Mouse (Mus musculus): ENCODE results near the gene Cd40.

Cd40 gene

GRCm38 (mm10) chr2:165056377-165057085 lies 1.1 kb downstream of the Cd40 start:
- peak; percentile 14 for DNase-seq (ENCODE audit: low spot score)

GRCm38 (mm10) chr2:165059961-165060360 lies 4.5 kb downstream of the Cd40 start:
- DNase-seq (ENCODE audit: low spot score): peak; percentile 18

- DNase-seq (ENCODE audit: low spot score): peak; percentile 33
These were observed 6.4 kb downstream of the Cd40 start for GRCm38 (mm10) chr2:165061638-165062433.

DNA sequence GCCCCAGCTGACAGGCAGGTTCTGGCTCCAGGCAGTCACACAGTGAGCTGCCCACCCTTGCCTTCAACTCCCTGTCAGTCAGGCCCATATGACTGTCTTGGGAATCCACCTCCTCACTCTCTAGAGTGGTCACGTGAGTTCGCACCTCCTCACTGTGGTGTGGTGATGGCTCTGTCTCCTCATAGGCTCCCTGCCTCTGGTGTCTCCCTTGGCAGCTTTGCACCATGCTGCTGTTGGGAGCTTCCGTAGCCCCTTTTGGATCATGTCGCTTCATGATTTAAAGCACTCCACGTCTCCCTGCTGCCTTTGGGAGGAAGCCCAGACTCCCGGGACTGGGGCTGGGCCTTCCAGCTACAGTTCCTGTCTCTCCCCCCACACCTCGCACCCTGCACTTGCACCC lies 9.1 kb downstream of the Cd40 start:
- no peak for DNase-seq (ENCODE audit: low spot score)

DNA sequence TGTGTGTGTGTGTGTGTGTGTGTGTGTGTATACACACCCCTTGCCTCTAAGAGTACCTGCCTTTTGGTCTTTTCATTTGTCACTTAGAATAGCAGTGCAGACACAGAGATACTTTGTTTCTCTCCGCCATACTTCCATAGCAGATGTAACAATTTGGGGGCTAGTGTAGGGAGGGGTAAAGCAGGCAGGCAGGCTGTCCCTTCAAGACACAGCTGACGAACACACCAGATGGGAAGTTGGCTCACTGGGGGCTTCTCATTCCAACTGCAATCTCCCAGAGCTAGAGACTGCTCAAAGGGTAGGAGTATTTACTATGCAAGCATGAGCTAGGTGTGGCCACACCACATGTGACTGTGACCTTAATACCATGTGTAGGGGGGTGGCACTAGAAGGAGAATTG lies 13.4 kb downstream of the Cd40 start:
- DNase-seq (ENCODE audit: low spot score): no peak

DNA sequence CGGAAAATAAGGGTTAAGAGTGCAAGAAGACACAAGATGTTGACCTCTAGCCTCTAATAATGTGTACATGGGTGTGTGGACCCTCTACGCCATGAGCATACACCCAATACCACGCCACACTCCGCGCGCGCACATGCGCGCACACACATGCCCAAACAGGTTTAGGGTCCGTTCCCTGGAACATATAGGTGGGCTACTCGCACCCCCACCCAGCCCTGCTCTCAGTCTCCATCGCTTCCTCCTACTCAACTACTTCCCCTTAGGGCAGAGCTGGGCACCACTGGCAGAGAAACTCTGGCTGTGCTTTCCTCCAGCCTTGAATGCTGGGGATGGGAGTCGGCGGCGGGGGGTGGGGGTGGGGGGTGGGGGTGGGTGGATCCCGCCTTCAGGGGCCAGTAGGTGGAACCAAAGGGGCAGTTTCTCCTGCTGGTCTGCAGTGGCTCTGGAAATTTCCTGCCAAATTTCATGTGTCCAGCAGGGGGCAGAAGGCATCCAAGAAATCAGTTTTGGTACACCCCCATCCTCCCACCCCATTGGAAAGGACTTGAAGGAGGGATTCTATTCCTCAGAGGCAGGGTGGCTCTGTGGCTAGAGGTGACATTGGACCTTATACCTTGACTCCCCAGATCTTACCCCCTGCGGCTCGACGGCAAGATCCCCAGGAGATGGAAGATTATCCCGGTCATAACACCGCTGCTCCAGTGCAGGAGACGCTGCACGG lies 14.8 kb downstream of the Cd40 start:
- DNase-seq (ENCODE audit: low spot score): peak; percentile 39

GRCm38 (mm10) chr2:165073381-165073781 lies 18.0 kb downstream of the Cd40 start:
- DNase-seq (ENCODE audit: low spot score): no peak

DNA sequence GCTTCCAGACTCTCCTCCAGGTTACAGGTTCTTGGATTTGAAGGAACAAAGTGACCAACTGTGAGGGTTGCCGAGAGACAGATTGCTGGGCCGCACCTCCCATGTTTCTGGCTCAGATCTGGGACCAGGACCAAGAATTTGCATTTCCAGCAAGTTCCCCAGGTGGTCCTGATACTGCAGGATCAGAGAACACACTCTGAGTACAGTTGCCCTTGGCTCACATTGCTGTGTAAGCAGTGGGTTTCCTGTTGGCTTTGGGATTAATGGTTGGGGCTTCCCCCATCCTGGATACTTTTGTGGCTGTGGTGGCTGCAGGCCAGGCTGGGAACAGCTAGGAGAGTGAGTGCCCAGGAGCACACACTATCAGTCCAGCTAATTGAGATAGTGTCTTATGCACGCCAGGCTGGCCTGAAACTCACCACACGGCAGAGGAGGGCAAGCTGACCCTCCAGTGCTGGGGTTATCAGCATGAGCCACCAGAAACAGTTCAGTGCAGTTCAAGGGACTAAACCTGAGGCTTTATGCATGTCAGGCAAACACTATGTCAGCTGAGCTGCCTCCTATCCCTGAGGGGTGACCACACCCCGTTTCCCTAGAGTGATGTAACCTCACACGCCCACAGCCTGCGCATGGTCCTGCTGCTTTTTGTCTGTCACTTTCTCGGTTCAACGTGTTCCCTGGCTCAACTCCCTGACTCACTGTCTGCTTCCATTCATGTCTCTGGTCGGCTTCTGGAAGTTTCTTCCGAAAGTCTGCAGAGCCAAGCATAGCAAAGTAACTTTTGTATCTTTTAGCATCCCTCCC lies 18.9 kb downstream of the Cd40 start:
- peak; percentile 14 for DNase-seq (ENCODE audit: low spot score)

DNA sequence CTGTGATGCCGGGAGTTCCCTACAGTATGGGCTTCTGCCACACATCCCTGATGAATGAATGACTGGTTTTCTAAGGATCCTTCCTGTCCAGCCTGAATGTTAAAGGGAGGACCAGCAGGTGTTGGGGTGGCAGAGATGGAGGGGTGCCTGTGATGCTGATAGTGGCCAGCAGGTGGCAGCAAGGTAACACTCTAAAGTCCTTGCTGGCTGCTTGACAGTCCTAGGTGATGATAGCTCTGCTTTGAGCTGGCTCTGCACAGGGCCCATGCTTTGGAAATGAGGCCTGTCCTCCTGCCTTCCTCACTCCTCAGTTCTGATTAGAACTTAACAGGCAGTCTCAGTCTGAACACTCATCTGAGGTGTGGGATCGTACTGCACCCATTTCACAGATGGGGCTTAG lies 19.5 kb downstream of the Cd40 start:
- peak; percentile 64 for DNase-seq (ENCODE audit: low spot score)

DNA sequence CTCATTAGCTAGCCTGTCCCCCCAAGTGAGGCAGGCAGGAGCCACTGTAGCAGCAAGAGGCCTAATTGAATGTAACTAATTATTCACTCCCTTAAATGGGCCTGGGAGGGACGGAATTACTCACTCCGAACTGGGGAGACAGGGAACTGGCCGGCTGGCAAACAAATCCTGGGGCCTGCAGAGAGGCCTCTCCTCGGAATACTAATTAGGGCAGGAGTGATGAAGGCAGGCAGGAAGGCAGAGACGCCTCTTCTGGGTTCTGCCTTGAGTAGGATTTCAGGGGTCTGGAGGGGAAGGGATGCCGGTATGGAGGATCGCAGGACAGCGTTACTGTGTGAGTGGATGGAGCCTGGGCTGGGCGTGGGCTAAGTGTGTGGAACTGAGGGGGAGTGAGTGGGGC lies 21.6 kb downstream of the Cd40 start:
- DNase-seq (ENCODE audit: low spot score): no peak

DNA sequence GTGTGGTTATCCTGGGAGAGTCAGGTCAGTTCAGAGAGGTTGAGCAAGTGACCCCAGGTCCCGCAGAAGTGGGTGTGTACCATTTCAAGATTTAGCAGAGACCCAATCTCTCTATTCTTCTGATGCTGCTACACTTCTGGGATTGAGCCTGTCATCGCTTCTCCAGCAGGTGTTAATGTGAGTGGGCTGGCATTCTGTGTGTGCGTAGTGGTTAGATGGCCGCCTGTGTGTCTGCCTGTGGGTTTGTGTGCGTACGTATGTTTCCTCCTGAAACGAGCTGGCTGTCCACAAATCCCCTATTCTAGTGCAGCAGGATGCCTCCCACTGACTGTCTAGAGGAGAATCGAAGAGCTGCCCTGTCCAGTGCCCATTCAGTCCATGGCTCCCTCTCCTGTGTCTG lies 22.6 kb downstream of the Cd40 start:
- DNase-seq (ENCODE audit: low spot score): no peak

- DNase-seq (ENCODE audit: low spot score): no peak
These were observed 23.2 kb downstream of the Cd40 start for GRCm38 (mm10) chr2:165078605-165079004.

DNA sequence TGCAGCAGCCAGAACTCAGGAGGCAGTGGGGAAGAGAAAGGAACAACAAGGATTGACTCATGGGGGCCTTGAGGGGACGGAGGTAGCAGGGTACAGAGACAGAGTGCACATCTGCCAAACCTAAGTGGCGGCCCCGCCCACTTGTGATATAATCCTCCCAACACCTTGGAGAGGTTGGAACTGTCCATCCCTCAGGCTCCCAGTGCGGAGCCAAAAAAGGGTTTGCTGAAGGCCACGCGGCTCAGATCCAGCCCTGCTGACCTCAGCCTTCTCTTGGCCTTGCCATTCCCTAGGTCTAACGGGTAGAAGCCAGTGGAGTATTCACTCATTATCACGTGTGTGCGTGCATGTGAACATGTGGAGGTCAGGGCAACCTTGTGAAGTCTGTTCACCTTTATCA lies 25.2 kb downstream of the Cd40 start:
- no peak for DNase-seq (ENCODE audit: low spot score)

- no peak for DNase-seq (ENCODE audit: low spot score)
These were observed 25.8 kb downstream of the Cd40 start for GRCm38 (mm10) chr2:165081257-165081656.

DNA sequence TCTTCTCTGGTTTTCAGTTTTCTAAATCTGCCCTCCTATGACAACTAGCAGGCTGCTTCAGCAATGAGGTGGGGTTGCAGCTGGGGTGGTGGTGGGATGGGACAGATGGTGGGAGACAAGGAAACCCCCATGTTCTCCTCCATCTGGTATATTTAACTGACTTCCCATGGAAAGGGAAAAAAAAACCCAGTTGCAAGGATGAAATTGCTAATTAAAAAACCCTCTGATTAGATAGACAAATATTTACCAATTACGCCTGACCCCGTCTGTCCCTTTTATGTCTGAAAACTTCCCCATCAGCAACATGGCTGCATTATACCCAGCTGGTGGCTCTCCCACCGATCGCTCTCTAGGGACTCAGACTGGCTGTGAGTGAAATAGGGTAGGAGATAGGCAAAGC lies 31.2 kb downstream of the Cd40 start:
- no peak for DNase-seq (ENCODE audit: low spot score)

- DNase-seq (ENCODE audit: low spot score): no peak
These were observed 34.0 kb downstream of the Cd40 start for GRCm38 (mm10) chr2:165089470-165089869.

DNA sequence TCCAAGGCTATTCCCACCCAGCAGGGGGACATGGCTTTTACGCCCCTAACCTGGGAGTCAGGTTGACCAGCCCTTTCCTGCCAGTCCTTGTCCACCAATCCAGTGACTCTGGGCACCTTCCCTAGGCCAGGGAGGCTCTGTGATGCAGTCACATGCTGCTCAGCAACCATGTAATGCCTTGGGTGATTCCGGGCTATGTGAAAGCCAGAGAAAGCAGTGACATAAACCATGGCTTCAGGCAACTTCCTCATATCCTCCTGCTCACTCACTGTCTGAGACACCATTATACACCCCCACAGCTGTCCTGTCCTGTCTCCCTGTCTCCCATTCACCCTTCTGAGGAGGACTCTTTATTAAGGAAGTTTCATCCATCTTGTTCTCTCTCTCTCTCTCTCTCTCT lies 35.2 kb downstream of the Cd40 start, which contains the start of gene 1700025C18Rik:
TSS of gene 1700025C18Rik (minus strand) at position 101 of the 400 bp plus-strand sequence.
- DNase-seq (ENCODE audit: low spot score): no peak

DNA sequence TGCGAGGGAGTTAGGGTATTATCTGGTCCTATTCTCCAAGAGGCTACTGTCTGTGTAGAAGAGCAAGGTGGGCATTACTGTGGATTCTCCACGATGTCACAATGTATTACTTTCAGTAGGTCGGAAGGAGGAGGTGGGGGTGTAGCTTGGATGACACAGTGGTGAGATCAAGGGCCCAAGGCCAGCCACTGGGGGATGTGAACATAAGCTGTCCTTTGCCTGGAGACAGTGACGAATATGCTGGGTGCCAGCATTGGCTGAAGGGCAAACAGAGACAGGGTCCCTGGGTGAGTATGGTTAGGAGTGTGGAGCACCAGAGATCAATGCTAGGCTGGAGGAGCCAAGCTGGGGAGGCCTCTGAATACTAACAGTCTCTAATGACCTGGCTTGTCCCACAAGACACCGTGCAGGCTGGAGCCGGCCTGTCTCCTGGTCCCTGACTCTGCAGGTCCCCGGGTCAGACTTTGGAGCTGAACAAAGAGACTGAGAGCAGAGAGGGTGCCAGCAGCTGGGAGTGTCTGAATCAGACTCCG lies 36.1 kb downstream of the Cd40 start:
- no peak for DNase-seq (ENCODE audit: low spot score)

DNA sequence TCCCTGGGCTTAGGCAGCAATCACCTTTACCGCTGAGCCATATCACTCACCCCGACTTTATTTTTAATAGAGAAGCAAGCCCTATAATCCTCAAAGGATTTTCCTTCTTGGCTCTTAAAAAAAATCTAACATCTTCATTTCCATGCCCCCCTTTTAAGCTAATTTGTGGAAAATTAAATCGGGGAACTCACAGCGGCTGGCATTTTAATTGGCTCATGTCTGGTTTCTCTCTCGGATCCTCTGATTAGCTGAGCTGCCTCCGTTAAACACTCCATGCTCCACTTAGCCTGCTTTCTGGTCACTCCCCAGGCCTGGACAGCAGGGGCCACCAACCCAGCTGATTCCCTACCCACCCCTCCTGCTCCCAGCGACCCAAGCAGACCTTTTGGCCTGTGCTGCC lies 37.0 kb downstream of the Cd40 start:
- no peak for DNase-seq (ENCODE audit: low spot score)

DNA sequence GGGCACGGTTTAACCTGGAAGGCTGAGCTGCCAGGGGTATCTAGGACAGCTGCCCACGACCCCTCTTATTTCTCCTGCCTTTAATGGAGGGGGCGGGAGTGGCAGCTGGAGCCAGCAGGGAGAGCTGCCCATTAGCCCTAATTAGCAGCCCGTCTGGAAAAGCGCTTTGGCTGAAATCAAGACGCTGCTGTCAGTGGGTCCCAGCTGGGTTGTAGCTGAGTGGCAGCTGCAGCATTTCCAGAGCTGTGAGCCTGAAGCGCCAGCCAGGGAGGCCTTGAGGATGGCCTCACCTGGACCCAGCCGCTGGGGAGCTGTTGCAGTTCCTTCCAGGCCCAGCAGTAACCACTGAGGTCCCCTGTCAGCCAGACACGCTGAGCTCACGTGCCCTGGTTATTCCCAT lies 40.9 kb downstream of the Cd40 start:
- DNase-seq (ENCODE audit: low spot score): no peak

DNA sequence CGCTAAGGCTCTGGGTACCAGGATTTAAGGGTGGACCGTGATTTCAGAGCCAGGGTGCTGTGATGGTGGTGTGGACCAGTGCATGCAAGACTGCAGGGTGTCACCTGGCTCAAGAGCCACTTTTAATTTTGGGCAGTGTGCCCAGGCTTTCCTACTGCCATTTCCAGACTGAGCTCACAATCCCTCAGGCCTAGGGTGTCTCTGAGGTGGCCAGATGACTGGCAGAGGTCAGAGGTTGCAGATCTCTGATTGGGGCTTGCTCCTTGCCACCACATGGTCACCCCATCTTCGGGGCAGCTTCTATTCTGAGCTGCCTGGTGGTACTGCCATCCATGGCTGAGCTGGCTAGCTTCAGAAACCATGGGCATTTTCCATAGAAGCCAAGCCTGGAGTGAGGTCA lies 43.4 kb downstream of the Cd40 start:
- no peak for DNase-seq (ENCODE audit: low spot score)

- DNase-seq (ENCODE audit: low spot score): no peak
These were observed 45.3 kb downstream of the Cd40 start for GRCm38 (mm10) chr2:165100749-165101148.

Data from lung, postnatal 25 days (tissue).